Mouse (Mus musculus): ENCODE measurements at regions not wholly inside any gene's neighbourhood (a gene's known extent, or its start where the extent isn't known, plus 50 kb on each side); places are given as distances from the start of the nearest gene placed in this dataset.

GRCm38 (mm10) chr4:148751591-148751990 is 52.6 kb upstream of the Casz1 start:
- no peak for TF ChIP-seq POLR2A (IDR thresholded peaks at IDR 0.05; ENCODE audit: extremely low read depth, insufficient read depth, low read length)
- no peak for TF ChIP-seq CTCF (IDR thresholded peaks at IDR 0.05; ENCODE audit: extremely low read depth, insufficient read depth, low read length)

Measured in cortical plate, adult 2 months (tissue).